Mouse (Mus musculus) frontal cortex, postnatal 25 days (tissue): ENCODE results near the gene Inpp4a.

ENCODE experiments used
- DNase-seq, 2 experiments: peaks; one replicate each; pipeline ENCODE4 v3.0.0; 2022; ENCODE audit warnings: low spot score in 2 of 2

Inpp4a gene

DNA sequence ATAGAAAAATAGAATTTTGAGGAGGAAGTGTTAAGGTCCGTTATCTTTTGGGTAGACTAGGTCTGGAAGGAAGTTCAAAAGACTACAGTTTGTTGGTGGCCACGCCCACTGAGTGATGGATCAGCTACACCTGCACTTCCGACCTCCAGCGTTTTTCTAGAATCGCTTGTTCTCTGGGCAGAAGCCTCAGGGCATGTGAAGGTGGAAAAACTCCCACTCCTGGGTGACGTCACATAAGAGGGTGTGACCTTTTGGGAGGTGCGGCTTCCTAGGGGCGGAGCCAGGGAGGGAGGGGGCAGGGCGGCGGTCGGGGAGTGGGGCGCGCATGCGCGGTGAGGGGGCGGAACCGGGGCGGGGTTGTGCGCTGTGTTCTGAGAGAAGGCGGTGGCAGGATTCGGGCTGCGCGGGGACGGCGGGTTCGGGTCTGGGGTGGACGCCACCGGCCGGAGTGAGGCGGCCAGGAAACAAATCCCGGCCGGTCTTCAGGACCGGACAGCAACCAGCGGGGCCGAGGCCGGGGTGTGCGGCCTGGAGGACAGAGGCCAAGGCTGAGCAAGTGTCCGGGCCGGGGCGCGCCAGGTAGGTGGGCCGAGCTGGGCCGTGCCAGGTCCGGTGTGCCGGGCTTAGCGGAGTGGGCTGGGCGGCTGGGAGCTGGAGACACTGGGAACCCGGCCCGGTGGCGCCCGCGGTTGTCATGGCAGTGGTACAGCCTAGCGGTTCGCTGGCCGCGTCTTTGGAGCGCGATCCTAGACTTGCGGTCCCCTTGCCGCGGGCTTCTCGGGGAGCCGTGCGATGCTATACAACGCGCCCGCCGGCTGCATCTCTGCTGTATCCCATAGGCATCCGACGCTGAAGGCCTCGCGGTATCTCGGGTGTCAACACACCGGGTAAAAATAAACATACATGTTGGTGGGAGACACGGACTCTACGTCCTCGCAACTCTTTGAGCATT is at the start of gene Inpp4a:
TSS of gene Inpp4a (plus strand) at position 326 of the 952 bp plus-strand sequence.
- peak; percentile 77 to 82 for DNase-seq

DNA sequence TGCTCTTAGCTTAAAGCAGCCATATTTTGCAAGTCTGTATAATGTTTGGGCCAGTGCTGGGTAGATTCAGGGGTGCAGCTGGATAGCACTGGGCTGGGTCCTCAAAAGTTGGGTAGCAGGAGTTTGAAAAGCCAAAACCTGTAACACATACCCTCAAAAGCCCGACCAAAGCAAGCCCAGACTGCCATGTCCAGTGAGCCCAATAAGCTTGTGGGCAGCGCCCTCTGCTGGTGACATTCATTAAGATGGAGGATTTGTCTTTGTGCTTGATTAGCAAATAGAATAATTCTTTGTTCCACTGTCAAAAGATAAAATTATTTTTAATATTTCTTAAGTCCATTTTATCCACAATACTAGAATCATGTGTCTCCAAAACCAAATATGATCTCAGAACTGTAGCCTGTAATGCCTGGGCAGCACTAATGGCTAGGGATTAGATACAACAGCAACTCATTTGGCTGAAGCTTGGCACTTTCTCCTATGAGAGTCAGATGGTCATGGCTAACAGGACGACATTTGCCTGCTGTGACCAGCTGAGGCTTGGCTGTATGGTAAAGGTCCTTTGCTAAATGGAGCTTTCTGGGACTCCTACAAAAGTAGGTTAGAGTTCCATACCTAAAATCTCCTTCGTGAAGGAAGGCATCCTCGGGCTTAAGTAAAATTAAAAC is 48.9 kb upstream of the Inpp4a start:
- DNase-seq = peak; percentile 83 to 84

DNA sequence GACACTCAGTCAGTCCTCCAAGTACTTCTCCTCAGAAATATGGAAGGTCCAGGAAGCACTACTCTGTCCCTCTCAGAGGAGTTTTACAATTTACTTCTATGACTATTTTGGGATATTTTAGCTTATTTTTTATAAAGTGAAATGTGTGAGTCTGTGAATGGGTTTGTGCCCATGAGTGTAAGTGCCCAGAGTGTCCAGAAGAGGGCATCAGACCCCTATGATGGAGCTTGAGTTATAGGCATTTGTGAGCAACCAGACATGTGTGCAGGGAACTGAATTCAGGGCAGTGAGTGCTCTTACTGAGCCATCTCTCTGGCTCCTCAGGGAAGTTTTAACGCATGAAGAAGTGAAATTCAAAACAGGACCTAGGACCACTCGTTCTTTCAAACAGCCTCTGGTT is 41.2 kb upstream of the Inpp4a start:
- no peak for DNase-seq

DNA sequence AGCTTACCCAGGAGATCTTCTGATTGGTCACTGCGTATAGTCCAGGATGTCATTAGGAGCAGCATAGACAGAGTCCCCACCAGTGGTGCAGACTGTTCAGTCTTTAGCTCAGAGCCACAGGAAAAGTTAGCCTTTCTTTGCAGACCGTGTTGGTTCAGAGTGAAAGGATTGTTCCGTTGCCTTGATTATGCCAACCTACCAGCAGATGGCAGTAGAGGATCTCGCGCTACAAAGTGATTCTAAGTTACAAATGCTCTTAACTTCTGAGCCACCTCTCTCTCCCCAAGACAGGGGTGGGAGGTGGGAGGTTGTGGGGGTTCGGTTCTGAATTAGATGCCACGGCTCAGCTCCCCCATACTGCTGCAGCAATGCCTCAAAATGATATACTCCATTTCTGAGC is 27.2 kb upstream of the Inpp4a start:
- DNase-seq = peak; percentile 44 to 59

DNA sequence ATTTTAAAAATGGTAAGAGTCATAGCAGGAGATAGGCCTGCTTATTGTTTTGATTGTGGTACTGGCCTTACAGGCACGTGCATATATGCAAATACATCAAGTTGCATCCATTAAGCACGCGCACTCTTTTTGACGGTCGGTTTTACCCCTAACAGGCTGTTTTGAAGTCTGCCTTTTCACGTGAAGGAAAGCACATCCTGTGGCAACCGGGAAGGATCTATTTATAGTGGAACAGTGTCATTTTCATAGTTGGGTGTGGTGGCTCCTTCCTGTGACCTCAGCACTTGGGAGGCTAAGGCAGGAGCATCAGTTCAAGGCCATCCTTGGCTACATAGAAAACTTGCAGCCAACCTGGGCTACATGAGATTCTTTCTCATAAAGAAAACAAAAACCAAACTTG is 13.1 kb upstream of the Inpp4a start:
- DNase-seq = no peak

DNA sequence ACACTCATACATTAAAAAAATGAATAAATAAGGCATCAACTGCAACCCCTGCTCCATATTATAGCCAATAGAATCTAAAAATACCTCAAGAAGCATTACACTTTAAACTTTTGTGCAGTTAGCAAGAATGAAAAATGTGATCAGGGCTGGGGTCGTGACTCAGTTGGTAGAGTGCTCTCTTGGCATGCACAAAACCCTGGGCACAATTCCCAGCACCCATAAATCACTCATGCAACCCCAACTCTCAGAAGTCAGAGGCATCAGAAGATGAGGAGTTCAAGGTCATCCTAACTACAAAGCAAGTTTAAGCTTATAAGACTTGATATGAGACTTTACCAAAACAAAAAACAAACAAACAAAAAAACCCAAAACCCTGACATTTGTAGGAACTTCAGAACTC is 11.9 kb upstream of the Inpp4a start:
- DNase-seq = no peak

DNA sequence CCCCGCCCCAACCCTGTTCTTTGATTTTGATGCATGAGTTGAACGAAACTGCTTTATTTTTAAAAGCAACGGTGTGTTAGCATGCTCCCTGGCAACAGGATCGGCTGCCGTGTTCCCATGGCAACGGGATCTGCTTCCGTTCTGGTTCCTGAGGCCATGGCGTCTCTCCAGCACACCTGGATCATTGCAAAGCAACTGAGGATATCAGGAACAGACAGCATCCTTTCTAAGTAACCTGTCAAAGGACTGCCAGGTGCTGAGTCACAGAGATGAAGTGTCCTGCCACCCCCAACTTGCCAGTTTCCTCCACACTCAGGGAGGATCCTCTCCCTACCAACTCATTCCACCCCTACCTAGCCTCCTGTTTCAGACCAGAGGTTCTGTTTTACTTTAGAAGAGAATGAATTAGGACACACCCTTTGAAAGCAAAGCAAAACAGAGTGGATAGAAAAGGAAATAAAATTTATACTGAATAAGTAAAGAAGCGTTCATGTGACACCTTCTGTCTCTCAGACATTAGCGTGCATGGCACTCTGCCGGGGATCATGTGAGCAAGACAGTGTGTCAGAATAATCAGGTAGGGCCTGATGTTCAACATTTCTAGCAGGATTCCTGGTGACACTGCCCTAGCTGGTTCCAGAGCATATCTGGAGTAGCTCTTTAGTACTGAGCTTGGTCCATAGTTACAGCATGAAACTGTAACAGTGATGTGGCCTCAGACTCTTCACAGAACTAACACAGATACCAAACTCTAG is 11.3 kb upstream of the Inpp4a start:
- DNase-seq = peak in 1 of 2 experiments; percentile 32

DNA sequence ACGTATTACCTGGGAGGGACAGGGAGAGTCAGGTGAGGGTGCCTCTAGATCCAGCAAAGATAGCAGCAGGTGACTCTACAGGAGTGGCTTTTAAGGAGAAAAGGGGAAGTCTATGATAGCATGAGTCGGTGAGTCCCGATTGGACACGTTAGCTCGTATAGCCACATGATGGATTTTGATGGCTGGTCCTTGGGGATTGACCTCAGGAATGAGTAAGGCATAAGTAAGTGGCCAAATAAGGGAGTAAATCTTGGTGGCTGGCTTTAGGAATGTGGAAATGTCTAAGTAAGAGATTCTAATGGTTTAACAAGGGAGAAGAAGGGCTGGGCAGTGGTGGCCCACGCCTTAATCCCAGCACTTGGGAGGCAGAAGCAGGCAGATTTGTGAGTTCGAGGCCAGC is 10.7 kb upstream of the Inpp4a start:
- no peak for DNase-seq

DNA sequence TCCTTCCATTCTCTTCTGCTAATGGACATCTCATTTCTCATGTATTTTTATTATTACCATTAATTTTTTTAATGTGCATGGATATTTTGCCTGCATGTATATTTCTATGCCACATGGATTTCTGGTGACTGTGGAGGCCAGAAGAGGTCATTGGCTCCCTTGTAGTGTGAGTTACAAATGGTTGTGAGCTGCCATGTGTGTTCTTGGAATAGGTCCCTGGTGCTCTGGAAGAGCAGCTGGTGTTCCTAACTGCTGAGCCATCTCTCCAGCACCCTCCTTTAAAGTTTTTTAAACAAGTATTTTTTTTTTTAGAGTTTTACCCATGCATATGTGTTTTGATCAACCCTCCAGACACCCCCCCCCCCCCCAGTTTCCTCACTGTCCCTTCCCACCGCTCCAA is 3.3 kb upstream of the Inpp4a start:
- no peak for DNase-seq

DNA sequence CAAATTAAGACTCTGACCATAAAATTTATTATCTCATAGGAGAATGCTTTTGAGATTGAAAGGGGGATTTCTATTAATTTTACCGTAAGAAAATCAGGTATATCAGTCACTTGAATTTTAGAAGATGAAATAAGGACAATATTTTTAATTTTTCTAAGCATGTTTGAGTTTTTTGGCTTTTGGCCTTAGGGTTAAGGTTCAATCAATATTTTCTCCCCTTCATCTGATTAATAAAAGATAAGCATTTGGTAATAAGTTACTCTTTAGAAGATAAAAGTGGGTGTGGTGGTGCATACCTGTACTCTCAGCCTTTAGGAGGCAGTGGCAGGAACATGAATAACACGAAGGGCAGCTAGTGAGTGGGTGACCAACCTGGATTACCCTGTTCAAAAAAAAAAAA is 761 bp upstream of the Inpp4a start:
- DNase-seq = no peak

DNA sequence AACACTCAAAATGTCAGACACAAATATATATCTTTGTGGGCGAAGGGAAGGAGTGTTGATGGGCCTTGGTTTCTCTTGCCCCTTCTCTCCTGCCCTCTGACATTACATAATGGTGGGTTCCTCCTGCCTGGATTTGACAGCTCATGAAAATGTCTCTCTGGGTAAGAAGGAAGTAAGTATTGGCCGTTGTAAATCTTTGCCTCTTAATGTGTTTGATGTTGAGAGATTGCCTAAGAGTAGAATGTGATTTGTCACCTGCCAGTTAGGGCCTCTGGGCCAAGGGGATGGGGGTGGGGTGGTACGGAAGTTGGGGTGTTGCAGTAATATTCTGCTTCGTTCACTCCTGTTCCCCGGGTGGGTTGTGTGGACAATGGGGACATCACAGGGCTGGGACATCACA is 985 bp downstream of the Inpp4a start:
- DNase-seq = no peak

DNA sequence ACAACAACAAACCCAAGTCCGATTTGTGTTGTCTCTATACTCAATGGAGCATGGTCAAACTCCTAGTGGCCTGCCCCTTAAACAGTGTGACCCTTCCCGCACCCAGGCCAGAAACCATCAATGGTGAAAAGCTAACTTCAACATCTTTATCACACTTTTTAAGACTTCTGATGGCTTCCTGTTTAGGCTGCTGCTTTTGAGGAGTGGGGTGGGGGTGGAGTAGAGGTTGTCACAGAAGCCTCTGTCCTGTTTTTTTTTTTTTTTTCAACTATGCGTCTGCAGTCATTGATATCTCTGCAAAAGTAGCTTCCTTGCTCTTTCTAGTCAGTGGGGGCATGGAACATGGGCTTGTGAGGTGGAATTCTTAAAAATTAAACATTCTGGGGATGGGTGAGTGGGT is 3.1 kb downstream of the Inpp4a start:
- DNase-seq = no peak

DNA sequence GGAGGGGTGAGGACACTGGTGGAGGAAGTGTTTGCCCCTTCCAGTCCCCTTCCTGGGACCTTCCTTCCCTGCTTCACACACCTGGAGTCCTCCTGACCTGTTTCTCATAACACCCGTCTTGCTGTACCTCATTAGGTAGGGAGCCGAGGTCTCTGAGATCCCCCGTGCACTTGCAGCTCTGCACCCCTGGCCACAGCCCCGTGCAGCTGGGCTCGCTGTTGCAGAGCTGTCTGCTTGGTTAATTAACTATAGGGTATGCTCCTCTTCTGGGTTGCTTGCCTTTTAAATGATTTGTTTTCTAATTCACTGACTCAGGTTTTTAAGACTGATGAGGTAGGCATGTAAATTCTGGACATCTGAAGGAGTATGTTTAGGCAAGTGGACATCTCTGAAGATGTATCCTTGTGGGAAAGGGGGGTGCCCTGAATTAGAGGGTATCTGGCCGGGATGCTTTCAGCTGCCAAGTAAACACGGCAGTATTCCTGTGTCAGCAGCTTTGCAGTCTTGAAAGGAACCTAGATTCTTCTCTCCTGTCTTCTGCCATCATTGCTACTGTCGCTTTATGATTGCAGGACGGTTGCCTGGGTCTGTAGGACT is 6.1 kb downstream of the Inpp4a start:
- no peak for DNase-seq

DNA sequence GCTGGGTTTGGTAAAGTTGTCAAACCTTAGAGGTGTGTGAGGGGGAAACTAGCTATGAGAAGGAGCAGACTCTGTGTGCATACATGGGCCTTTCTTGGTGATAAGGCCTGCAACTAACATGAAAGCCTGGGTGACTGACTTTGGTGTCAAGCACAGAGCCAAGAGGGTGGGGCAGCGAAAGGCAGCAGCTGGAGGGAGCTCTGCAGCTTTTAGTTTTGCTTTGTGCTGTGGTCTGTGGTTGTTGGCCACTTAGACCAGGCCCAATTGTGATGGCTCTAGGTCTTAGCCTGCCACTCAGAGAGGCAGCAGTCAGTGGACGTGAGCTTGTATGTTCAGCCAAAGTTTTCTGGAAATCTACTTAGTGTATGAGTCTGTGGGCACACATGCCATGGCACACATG is 7.9 kb downstream of the Inpp4a start:
- no peak for DNase-seq

DNA sequence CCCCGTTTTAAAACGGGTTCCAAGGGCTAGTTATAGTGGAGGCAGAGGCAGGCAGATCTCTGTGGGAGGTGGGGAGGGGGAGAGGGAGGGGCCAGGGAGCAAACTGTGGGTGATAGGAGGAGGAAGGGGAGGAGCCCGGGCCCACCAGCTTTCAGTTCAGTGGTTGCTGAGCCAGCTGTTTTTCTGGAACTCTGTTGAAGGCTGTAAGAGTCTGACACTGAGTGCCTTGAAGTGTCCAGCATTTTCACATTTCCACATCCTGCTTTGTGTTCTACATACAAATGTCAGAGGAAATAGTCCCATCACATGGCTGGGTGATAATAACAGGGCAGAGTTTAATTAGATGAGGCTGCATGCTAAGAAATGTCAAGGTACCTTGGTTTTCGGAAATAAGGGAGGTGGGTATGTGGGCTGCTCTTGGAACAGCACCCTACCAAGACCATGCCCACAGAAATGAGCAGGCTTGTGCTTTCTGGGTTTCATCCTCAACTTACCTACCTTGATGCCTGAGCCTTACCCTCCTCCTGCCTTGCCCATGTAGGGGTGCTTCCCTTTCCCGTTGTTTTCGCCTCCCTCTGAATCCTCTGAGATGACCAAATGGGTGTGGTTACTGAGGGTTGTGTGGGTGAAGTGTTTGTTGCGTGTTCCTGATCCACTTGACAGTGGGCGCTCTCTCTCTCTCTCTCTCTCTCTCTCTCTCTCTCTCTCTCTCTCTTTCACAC is 8.5 kb downstream of the Inpp4a start:
- DNase-seq = no peak

DNA sequence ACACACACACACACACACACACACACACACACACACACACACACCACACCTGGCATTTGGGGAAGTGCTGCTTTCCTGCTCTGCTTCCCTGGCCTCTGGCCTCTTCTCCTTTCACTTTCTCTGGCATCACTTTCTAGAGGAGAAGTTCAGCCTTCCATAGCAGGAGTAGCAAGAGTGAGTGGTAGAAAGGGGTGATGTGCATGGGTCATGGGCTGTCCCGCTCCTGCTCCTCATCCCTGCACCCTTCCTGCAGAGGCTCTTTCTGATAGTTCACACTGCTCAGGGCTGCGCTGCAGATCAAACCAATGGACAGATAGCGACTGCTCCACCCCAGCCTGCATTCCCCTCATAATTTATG is 9.1 kb downstream of the Inpp4a start:
- DNase-seq = no peak

DNA sequence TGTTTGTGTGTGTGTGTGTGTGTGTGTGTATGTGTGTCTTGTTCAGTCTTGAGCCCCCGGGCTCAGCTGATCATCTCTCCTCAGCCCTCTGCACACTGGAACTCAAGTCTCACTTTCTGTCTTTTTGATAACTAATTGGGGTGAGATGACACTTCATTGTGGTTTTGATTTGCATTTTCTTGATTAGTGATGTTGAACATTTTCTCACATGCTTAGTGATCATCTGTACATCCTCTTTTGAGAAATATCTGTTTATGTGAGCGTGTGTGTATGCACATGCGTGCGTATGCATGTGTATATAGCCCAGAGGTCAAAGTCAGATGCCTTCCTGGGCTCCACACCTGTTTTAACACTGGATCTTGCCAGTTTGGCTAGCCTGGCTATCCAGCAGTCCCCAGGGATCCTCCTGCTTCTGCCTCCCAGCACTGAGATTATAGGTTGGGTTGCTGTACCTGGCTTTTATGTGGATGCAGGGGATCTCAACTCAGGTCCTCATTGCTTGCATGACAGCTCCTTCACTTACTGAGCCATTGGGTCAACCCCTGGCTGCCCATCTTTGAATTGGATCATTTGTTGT is 10.4 kb downstream of the Inpp4a start:
- no peak for DNase-seq

DNA sequence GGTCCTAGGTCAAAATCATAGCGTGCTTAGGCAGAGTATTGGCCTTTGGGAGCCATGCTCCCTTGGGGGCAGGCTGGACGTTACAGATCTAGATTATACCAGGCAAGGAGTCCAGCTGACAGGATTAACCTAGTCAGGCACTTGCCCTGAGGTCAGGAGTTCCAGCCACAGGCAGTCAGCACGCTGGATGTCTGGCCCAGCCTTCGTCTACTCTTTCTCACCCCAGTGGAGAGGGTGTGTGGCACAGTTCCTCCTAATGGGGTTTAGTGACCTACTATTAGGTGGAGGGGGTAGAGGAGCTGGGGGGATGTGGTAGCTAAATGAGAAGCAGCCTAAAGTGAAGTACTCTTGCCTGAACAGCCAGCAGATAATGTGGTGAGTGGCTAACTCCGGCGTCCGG is 14.7 kb downstream of the Inpp4a start:
- DNase-seq = no peak

DNA sequence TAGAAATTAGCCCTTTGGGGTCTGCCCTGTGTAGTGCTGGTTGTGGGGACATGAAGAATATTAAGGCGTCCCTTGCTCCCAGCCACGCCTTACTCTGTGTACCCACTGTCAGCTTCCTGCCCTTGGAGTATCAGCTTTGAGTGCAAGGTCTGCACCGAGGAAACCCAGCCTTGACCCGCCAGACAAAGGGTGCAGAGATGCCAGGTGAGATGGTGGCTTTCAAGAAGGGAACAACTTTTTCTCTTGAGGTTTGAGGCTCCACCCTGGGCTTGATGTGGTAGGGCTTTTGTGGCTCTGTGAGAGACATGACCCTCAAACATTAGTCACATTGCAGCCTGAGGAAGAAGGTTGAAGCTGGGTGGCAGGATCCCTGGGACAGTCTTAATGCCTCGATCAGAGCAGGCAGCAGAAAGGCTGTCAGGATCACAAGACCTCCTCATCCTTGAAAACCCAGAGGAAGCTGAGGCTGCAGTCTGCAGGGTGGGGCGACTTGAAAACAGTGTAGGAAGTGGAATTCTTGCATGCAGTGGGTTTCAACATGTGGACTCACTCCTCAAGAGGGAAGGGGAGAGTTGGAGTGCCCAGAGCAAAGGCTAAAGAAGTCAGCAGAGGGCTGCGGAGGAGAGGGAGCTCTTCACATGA is 18.1 kb downstream of the Inpp4a start:
- DNase-seq = no peak

DNA sequence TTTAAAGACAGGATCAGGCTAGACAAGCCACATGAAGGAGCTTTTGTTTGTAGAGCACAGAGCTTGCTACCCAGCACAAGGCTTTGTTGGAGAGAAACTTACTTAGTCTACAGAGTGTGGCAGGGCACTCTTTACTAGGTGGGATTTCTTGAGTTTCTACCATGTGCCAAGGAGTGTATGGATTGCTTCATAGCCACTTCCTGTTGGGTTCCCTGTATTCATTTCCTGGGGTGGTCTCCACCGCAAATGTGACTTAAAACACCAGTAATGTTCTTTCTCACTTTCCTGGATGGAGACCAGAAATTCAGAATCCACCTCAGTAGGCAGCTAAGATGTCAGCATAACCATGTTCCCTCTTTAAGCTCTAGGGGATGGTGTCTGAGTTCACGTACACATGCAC is 18.9 kb downstream of the Inpp4a start:
- no peak for DNase-seq

DNA sequence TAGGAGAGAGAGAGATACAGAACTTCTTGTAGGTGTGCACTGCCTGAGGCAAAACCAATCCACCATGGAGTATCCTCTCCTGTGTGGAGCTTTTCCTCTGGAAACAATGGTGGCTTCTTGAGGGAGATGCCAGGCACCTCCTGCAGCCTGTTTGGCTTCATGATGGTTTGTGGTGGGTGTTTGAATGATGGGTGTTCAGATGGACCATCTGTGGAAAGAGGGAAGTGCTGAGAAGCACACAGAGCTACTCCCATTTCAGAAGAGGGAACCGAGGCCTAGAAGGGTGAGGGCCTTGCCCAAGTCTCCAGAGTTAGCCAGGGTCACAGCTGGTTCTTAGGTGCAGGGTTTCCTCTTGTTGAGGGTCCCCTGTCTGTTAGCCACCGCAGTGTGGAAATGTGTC is 23.0 kb downstream of the Inpp4a start:
- no peak for DNase-seq
